Mouse (Mus musculus) lung, postnatal 0 days (tissue): ENCODE measurements around the gene Ppm1j. TPM values are rescaled to one million over a fixed set of nuclear protein-coding genes. Genes with fewer than 3 reads are reported as not detected.

Source experiments
- ATAC-seq: fragments of 200-750 bp; cut with Nextera tagmentation; 2 replicates; pipeline ENCODE4 v1.8.0; 2017; ENCODE audit warnings: moderate library complexity
- DNase-seq: peaks from one replicate; pipeline ENCODE4 v3.0.0-alpha.2; 2016; ENCODE audit warnings: low spot score
- H3K27ac ChIP-seq: fragments of 300-500 bp; sonication (generic); 2 replicates; pipeline ENCODE4 v1.5.1; 2014; ENCODE audit warnings: antibody characterized with exemption, mild to moderate bottlenecking, low read length, mixed read lengths
- H3K27me3 ChIP-seq: fragments of 300-500 bp; sonication (generic); replicated peaks from 2 replicates; pipeline ENCODE4 v1.6.1; 2014; ENCODE audit warnings: low read length, mixed read lengths; ENCODE audit not compliant: insufficient read depth
- H3K36me3 ChIP-seq: fragments of 300-500 bp; sonication (generic); 2 replicates; pipeline ENCODE4 v1.6.1; 2014; ENCODE audit warnings: low read length, mixed read lengths; ENCODE audit not compliant: insufficient read depth
- H3K4me1 ChIP-seq: fragments of 300-500 bp; sonication (generic); 2 replicates; pipeline ENCODE4 v1.6.1; 2014; ENCODE audit warnings: antibody characterized with exemption, low read depth, low read length, mixed read lengths; ENCODE audit not compliant: insufficient read depth
- H3K4me2 ChIP-seq: fragments of 300-500 bp; sonication (generic); replicated peaks from 2 replicates; pipeline ENCODE4 v1.6.1; 2014; ENCODE audit warnings: low read depth, mild to moderate bottlenecking, low read length, moderate library complexity, mixed read lengths
- H3K4me3 ChIP-seq: fragments of 300-500 bp; sonication (generic); 2 replicates; pipeline ENCODE4 v1.5.1; 2014; ENCODE audit warnings: low read depth, low read length
- H3K9ac ChIP-seq: fragments of 300-500 bp; sonication (generic); replicated peaks from 2 replicates; pipeline ENCODE4 v1.6.1; 2014; ENCODE audit warnings: low read depth, mild to moderate bottlenecking
- H3K9me3 ChIP-seq: fragments of 300-500 bp; sonication (generic); 2 replicates; pipeline ENCODE4 v1.6.1; 2016; ENCODE audit warnings: low read length, mixed read lengths
- CTCF ChIP-seq: IDR thresholded peaks from 2 replicates; pipeline ENCODE4 v1.5.1; 2016; ENCODE audit warnings: antibody characterized with exemption, mild to moderate bottlenecking
- EP300 ChIP-seq: IDR thresholded peaks from 2 replicates; pipeline ENCODE4 v1.6.1; 2016; ENCODE audit warnings: antibody characterized with exemption, mild to moderate bottlenecking, control low read depth
- WGBS: fragments of 180-500 bp; shearing (Covaris S2); extraction: QIAGEN DNeasy Blood & Tissue Kit; methylation state at CpG from one replicate; pipeline ENCODE4 v1.1.7; 2014; 5-methylcytosine and 5-hydroxymethylcytosine counted together
- polyA plus RNA-seq: library from polyadenylated mRNA; unstranded; fragments of >200 nt; fragmentation: Nextera tagmentation; extraction: Ambion mirVana; gene quantifications from 2 replicates; pipeline ENCODE4 v1.2.1, GENCODE M21; 2015

Ppm1j gene
- polyA plus RNA-seq = 3.7 and 4.4 TPM in 2 replicates

- Histone ChIP-seq H3K27ac (no peak within 1 kb of the TSS), H3K4me3 (peak within 1 kb of the TSS; percentile 43), H3K27me3 (peaks cover 34% of the 10 kb centered on the region), H3K36me3 (no peaks in the 10 kb centered on the region), H3K4me1 (peaks cover 17% of the 10 kb centered on the region; the same call in 1 of the 2 replicates), H3K4me2 (peak within 1 kb of the TSS; percentile 93), H3K9me3 (no peaks in the 10 kb centered on the region), H3K9ac (peak within 1 kb of the TSS; percentile 32)
- peak; percentile 67 for DNase-seq
- WGBS = 2% methylated on average over 56 of the region's 56 CpGs
- ATAC-seq = peak; percentile 85
- no peak for TF ChIP-seq CTCF
These were observed at the start of gene Ppm1j for GRCm38 (mm10) chr3:104780561-104781420. Ppm1j (plus strand) TSS chr3:104781056.

- no peak overlapping the region for H3K4me3 ChIP-seq
- H3K9me3 ChIP-seq = no peaks in the 10 kb centered on the region
- no peaks in the 10 kb centered on the region for H3K27me3 ChIP-seq
- no peaks in the 10 kb centered on the region for H3K4me1 ChIP-seq
- 49% methylated on average over 3 of the region's 3 CpGs for WGBS
- H3K36me3 ChIP-seq = no peaks in the 10 kb centered on the region
- H3K9ac ChIP-seq = no peak overlapping the region
- ATAC-seq (no peak), DNase-seq (no peak)
- H3K4me2 ChIP-seq = no peak overlapping the region
- no peak for TF ChIP-seq CTCF
- no peak for TF ChIP-seq EP300
- no peak overlapping the region for H3K27ac ChIP-seq
These were observed 47.9 kb upstream of the Ppm1j start for GRCm38 (mm10) chr3:104732907-104733306.

GRCm38 (mm10) chr3:104734654-104735053, 46.2 kb upstream of the Ppm1j start:
- 44% methylated on average over 7 of the region's 7 CpGs for WGBS
- Histone ChIP-seq H3K36me3 (no peaks in the 10 kb centered on the region), H3K9ac (no peak overlapping the region), H3K27ac (no peak overlapping the region), H3K9me3 (no peaks in the 10 kb centered on the region), H3K4me3 (no peak overlapping the region), H3K4me2 (no peak overlapping the region), H3K4me1 (no peaks in the 10 kb centered on the region), H3K27me3 (no peaks in the 10 kb centered on the region)
- no peak for DNase-seq
- TF ChIP-seq EP300 (no peak), CTCF (no peak)
- no peak for ATAC-seq

GRCm38 (mm10) chr3:104741954-104742353, 38.9 kb upstream of the Ppm1j start:
- TF ChIP-seq CTCF = no peak
- TF ChIP-seq EP300 = no peak
- H3K36me3 ChIP-seq = no peaks in the 10 kb centered on the region
- H3K4me3 ChIP-seq = no peak overlapping the region
- DNase-seq (no peak), ATAC-seq (no peak)
- no peak overlapping the region for H3K4me2 ChIP-seq
- H3K27ac ChIP-seq = no peak overlapping the region
- WGBS = 85% methylated on average over 3 of the region's 3 CpGs
- no peaks in the 10 kb centered on the region for H3K27me3 ChIP-seq
- H3K9me3 ChIP-seq = no peaks in the 10 kb centered on the region
- no peaks in the 10 kb centered on the region for H3K4me1 ChIP-seq
- no peak overlapping the region for H3K9ac ChIP-seq

GRCm38 (mm10) chr3:104743161-104743560, 37.7 kb upstream of the Ppm1j start:
- TF ChIP-seq CTCF (no peak), EP300 (no peak)
- ATAC-seq (no peak), DNase-seq (no peak)
- 32% methylated on average over 1 of the region's 1 CpGs for WGBS
- no peaks in the 10 kb centered on the region for H3K4me1 ChIP-seq
- H3K27ac ChIP-seq = no peak overlapping the region
- H3K4me2 ChIP-seq = no peak overlapping the region
- no peaks in the 10 kb centered on the region for H3K27me3 ChIP-seq
- H3K4me3 ChIP-seq = no peak overlapping the region
- no peaks in the 10 kb centered on the region for H3K36me3 ChIP-seq
- no peaks in the 10 kb centered on the region for H3K9me3 ChIP-seq
- H3K9ac ChIP-seq = no peak overlapping the region

GRCm38 (mm10) chr3:104743864-104744263, 37.0 kb upstream of the Ppm1j start:
- Histone ChIP-seq H3K36me3 (no peaks in the 10 kb centered on the region), H3K4me3 (no peak overlapping the region), H3K9ac (no peak overlapping the region), H3K27ac (no peak overlapping the region), H3K4me2 (no peak overlapping the region), H3K9me3 (no peaks in the 10 kb centered on the region), H3K4me1 (no peaks in the 10 kb centered on the region), H3K27me3 (no peaks in the 10 kb centered on the region)
- no peak for ATAC-seq
- TF ChIP-seq CTCF = no peak
- no peak for TF ChIP-seq EP300
- WGBS = 69% methylated on average over 1 of the region's 1 CpGs
- DNase-seq = no peak
